Mouse (Mus musculus) urinary bladder, postnatal 14 days (tissue): ENCODE measurements at regions not wholly inside any gene's neighbourhood (a gene's known extent, or its start where the extent isn't known, plus 50 kb on each side); places are given as distances from the start of the nearest gene placed in this dataset.

Source experiments
- DNase-seq: peaks from one replicate; pipeline ENCODE4 v3.0.0; 2021; ENCODE audit warnings: low spot score

DNA sequence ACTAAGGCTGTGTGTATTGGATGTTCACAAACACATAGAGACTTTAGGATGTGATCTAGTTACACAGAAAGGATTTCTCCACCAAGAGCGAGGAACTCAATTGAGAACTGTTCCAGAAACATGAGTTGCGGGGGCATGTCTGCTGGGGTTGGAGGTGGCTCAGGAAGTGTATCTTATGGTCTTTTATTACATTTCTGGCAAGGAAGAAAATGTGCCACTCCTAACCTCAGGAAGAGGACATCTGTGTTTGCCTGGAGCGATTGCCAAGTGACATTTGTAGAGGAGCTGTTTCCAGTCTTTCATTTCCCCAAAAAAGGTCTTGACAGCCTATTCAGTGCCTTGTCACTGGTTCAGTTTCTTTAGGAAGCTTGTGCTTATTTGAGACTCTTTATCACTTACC lies 606.2 kb downstream of the Tmem182 start:
- no peak for DNase-seq

DNA sequence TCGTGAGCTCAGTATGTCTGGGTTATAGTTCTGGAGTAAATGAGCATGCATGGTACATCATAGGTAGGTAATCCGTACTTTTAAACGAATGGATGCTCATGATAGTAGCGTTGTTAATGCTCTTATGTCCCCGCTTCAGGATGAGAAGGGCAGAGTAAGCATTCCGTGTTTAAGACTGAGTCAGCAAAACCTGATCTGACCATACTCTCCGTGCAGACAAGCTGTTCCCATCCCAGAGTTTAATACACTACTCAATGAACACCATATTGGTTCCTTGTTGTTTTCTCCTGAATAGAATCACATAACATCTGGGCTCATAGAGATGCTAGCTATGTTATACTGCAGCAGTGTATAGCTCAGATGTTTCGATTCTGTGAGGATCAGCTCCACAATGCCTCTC lies 606.7 kb downstream of the Tmem182 start:
- DNase-seq: no peak

DNA sequence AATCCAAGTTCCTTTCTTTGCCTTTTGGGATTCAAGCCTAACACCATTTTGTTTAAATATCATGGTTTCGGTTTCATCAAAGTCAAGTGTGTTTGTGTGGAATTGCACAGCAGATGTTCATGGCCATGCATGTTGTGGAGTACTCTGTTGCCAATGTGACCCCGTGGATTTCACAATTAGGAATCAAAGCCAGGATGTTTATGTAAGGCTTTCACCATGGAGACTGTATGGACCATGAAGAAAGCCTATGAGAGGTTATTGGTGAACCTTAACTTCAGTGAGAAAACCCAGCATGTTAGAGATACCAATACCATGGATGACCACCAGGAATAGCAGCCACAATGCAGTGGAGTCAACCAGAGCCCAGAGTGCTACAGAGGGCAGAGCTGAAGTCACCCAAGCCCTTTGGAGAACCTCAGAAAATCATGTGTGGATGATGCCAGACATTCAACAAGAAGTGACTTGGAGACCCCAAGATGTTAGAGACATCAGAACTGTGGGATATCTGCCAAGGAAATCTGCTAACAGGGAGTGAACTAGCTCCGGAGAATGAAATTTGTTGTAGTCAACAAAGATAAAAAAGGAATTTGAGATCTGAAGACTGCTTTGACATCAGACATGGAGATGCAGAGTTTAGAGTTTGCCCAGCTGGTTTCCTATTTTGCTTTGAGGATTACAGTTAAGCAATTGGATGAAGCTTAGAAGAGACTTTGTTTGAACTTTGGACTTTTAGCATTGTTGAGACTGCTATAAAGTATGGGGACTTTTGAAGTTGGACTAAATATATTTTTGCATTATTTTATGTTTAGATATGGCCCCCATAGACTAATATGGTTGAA lies 615.3 kb downstream of the Tmem182 start:
- no peak for DNase-seq

DNA sequence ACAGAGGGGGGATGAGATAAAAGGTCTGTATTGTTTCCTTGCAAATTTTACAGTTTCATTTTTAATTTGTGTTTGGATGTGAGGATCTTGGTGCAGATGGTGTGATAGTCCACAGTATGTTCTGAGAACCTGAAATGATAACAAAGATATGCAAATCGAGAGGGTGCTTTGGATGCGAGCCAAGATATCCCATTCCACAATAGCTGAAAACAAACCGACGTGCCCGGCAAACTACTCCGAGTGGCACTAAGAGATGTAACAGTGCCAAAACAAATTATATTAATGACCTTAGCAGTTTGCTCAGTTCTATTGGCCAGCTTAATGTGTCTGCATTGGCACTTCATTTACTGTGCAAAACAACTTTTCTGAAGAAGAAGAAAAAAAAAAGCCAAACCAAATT lies 622.5 kb downstream of the Tmem182 start:
- DNase-seq: no peak

DNA sequence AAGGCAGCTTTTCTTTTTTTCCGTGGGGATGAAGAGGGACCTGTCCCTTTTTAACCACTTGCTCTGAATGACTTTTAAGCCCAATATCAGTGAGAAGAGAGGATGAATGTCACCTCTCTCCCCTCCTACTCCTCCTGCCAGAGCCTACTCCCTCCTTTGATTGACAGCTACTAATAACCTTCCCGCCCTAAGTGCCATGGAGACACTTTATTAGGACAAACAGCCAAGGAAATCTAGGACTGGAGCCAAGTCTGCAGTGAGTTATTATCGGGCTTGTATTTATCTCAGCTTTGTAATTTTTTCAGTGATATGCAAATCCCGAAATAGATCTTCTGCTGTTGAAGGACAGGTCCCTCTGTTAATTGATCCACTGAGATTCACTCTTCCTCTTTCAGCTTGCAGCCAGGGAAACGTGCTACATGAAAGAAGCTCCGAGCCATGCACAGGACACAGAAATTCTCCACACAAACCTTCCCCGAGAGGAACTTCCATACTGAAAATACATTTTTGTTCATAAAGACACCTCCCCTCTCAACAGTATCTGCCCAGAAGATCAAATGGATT lies 625.8 kb downstream of the Tmem182 start:
- no peak for DNase-seq

DNA sequence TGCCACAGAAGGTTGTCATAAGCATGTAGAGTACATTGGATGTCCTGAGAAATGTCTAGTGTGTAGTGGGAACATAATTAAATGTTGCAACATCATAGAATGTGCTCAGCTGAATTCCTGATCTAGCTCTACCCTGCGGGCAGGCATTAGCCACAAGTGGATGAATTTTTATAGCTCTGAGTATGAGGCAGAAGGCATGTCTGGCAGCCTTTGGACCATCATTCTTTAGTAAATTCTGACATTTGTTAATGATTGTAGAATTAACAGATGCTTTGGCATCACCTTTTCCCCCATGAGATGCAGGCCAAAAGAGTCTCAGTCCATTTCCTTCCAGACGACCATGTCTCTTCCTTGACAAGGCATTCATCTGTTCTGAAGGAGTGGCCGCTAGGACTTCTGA lies 630.0 kb downstream of the Tmem182 start:
- no peak for DNase-seq

DNA sequence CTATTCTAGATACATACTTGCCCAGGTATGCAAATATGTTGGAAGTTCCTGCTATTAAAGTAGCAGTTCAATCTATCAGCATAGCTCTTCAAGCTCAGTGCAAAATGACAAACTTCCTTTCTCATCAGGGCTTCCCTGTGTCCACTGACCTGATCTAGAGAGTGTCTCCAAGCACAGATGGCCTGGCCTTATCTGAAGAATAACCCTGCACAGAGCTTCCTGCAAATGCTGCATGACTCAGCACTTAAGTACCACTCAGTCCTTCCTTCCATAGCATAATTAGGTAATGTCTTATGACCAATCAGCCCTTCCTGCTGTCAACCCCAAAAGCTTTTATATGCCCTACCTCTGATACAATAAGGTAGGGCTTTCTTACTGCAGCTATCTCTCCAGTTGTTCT lies 644.6 kb downstream of the Tmem182 start:
- DNase-seq: no peak
